In the genomic region with DNA sequence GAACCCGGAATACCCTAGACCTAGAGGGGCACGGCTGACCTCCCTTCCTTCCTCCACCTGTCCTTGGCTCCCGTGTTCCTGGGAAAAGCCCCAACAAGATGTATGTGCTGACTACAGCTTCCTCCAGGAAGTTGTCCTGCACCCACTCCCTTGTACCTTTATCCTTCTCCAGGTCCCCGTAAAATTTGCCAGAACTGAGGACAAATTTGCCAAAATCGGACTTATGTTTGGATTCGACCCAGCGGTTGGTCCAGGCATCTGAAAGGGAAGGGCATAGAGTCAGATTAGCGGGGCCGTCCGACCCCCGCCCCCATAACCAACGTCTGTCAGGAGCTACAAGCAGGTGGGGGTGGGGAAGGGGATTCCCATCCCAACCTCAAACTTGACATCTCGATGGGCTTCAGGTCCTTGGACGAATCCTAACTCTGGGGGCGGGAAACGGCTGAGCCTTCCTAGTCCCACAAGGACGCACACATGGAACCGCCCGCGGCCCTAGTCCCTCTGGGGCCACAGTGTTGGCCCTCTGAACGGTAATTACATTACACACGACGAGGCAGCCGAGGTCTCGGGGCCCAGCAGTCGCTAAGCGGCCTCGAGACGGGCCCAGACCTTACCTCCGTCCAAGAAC, we compare ENCODE assay signal across 8 mouse cellular contexts. TPM values are rescaled to one million over a fixed set of nuclear protein-coding genes. Genes with fewer than 3 reads are reported as not detected.
DNase-seq lines count a peak whose midpoint lies in the region; ATAC-seq and TF ChIP-seq lines count a peak whose summit lies in the region.

No protein-coding gene starts in this region.

- no peak for TF ChIP-seq CTCF in layer of hippocampus, adult 2 months (conservative IDR thresholded peaks at IDR 0.05)
- no peak for TF ChIP-seq CTCF in bone marrow, adult 2 months (IDR thresholded peaks at IDR 0.05; ENCODE audit: control insufficient read depth, insufficient read depth, low read length)

- peak overlapping the region; percentile 86 for H3K4me2 ChIP-seq in forebrain, embryonic 12.5 days
- H3K4me2 ChIP-seq in limb, embryonic 15.5 days: peak overlapping the region; percentile 61

- H3K9ac ChIP-seq in forebrain, embryonic 12.5 days: peak overlapping the region; percentile 96
- peak overlapping the region; percentile 92 for H3K9ac ChIP-seq in limb, embryonic 15.5 days

- peak overlapping the region; percentile 91 for H3K4me3 ChIP-seq in layer of hippocampus, adult 2 months
- peak overlapping the region; percentile 89 for H3K4me3 ChIP-seq in bone marrow, adult 2 months (replicated peaks; ENCODE audit: control insufficient read depth, low read depth, low read length)
- peak overlapping the region; percentile 96 for H3K4me3 ChIP-seq in forebrain, embryonic 12.5 days (replicated peaks)
- H3K4me3 ChIP-seq in limb, embryonic 15.5 days: peak overlapping the region; percentile 91

- peak overlapping the region; percentile 97 for H3K27ac ChIP-seq in layer of hippocampus, adult 2 months
- H3K27ac ChIP-seq in bone marrow, adult 2 months (ENCODE audit: control insufficient read depth, insufficient read depth, low read depth, low read length, poor library complexity): peak overlapping the region; percentile 90
- peak overlapping the region; percentile 82 for H3K27ac ChIP-seq in forebrain, embryonic 12.5 days
- H3K27ac ChIP-seq in limb, embryonic 15.5 days: peak overlapping the region; percentile 83

- no peak for TF ChIP-seq POLR2A in bone marrow, adult 2 months (IDR thresholded peaks at IDR 0.05; ENCODE audit: borderline replicate concordance, control insufficient read depth, low read depth, low read length)

- peaks cover 4% of the 10 kb centered on the region; the same call in 1 of the 2 replicates for H3K4me1 ChIP-seq in bone marrow, adult 2 months (ENCODE audit: control insufficient read depth, insufficient read depth, low read length)
- peaks cover 36% of the 10 kb centered on the region for H3K4me1 ChIP-seq in forebrain, embryonic 12.5 days
- peaks cover 30% of the 10 kb centered on the region for H3K4me1 ChIP-seq in limb, embryonic 15.5 days

- H3K36me3 ChIP-seq in forebrain, embryonic 12.5 days (replicated peaks): peaks cover 38% of the 10 kb centered on the region
- peaks cover 38% of the 10 kb centered on the region for H3K36me3 ChIP-seq in limb, embryonic 15.5 days

- ATAC-seq in forebrain, embryonic 12.5 days (ENCODE audit: low FRiP score): no peak
- ATAC-seq in limb, embryonic 15.5 days (ENCODE audit: insufficient number of reproducible peaks, low FRiP score, low TSS enrichment, low read depth): peak; percentile 1; the same call in 1 of the 2 replicates
- ATAC-seq in megakaryocyte progenitor cell, adult 5-6 weeks (replicated peaks; ENCODE audit: poor library complexity): no peak

- no peaks in the 10 kb centered on the region for H3K9me3 ChIP-seq in forebrain, embryonic 12.5 days
- H3K9me3 ChIP-seq in limb, embryonic 15.5 days: no peaks in the 10 kb centered on the region

- WGBS in bone marrow, adult 2 months: under 1% methylated on average over 30 of the region's 30 CpGs
- WGBS in forebrain, embryonic 12.5 days: under 1% methylated on average over 30 of the region's 30 CpGs
- under 1% methylated on average over 30 of the region's 30 CpGs for WGBS in limb, embryonic 15.5 days

- DNase-seq in layer of hippocampus, adult 2 months (ENCODE audit: low spot score in 2 of 2): no peak
- DNase-seq in layer of hippocampus, adult 9-10 months (ENCODE audit: low spot score): no peak
- DNase-seq in adrenal gland, adult (ENCODE audit: inconsistent age in 2 of 2, low spot score in 1 of 2): no peak
- DNase-seq in layer of hippocampus, adult 8-10 months (ENCODE audit: low spot score in 2 of 2): no peak

- H3K27me3 ChIP-seq in forebrain, embryonic 12.5 days: no peaks in the 10 kb centered on the region
- no peaks in the 10 kb centered on the region for H3K27me3 ChIP-seq in limb, embryonic 15.5 days

RNA-seq across cellular contexts. Expression of a gene that starts 0.5 kb away (rescaled TPM):
- total RNA-seq in layer of hippocampus, adult 2 months (2021): 100 to 1,000 TPM; 457 to 504 TPM
- 342 and 475 TPM in 2 replicates for polyA plus RNA-seq in bone marrow, adult 2 months (2011; ENCODE audit: insufficient read depth, insufficient read length, low replicate concordance, missing spikeins)
- polyA plus RNA-seq in forebrain, embryonic 12.5 days (2016; fragmentation: Nextera tagmentation; extraction: Ambion mirVana): 619 TPM in 2 replicates
- polyA plus RNA-seq in limb, embryonic 15.5 days (2015; fragmentation: Nextera tagmentation; extraction: Ambion mirVana): 1,060 and 1,089 TPM in 2 replicates
- 1,060 and 1,133 TPM in 2 replicates for total RNA-seq in megakaryocyte progenitor cell, adult 5-6 weeks (2015)
- 4,756 and 5,574 TPM in 2 replicates for total RNA-seq in megakaryocyte progenitor cell, adult 5-6 weeks (2017)
- total RNA-seq in layer of hippocampus, adult 8-10 months (2022): 100 to 1,000 TPM; 399 to 630 (median 506) TPM

RNA-seq across cellular contexts. Expression of a gene that starts 5.7 kb away (rescaled TPM):
- total RNA-seq in layer of hippocampus, adult 2 months (2021): 10 to 100 TPM; 63.4 to 75.9 TPM
- polyA plus RNA-seq in bone marrow, adult 2 months (2011; ENCODE audit: insufficient read depth, insufficient read length, low replicate concordance, missing spikeins): 169 and 222 TPM in 2 replicates
- polyA plus RNA-seq in forebrain, embryonic 12.5 days (2016; fragmentation: Nextera tagmentation; extraction: Ambion mirVana): 108 and 118 TPM in 2 replicates
- 102 and 122 TPM in 2 replicates for polyA plus RNA-seq in limb, embryonic 15.5 days (2015; fragmentation: Nextera tagmentation; extraction: Ambion mirVana)
- 30.2 and 34.4 TPM in 2 replicates for total RNA-seq in megakaryocyte progenitor cell, adult 5-6 weeks (2015)
- total RNA-seq in megakaryocyte progenitor cell, adult 5-6 weeks (2017): 26.2 and 26.3 TPM in 2 replicates
- 10 to 100 TPM; 66.4 to 76.2 (median 70.5) TPM for total RNA-seq in layer of hippocampus, adult 8-10 months (2022)

RNA-seq across cellular contexts. Expression of a gene that starts 10.6 kb away (rescaled TPM):
- total RNA-seq in layer of hippocampus, adult 2 months (2021): 10 to 100 TPM; 49.7 to 58.0 TPM
- 36.6 and 59.1 TPM in 2 replicates for polyA plus RNA-seq in bone marrow, adult 2 months (2011; ENCODE audit: insufficient read depth, insufficient read length, low replicate concordance, missing spikeins)
- 110 and 111 TPM in 2 replicates for polyA plus RNA-seq in forebrain, embryonic 12.5 days (2016; fragmentation: Nextera tagmentation; extraction: Ambion mirVana)
- 94.4 and 98.2 TPM in 2 replicates for polyA plus RNA-seq in limb, embryonic 15.5 days (2015; fragmentation: Nextera tagmentation; extraction: Ambion mirVana)
- 33.3 and 51.2 TPM in 2 replicates for total RNA-seq in megakaryocyte progenitor cell, adult 5-6 weeks (2015)
- 173 and 193 TPM in 2 replicates for total RNA-seq in megakaryocyte progenitor cell, adult 5-6 weeks (2017)
- total RNA-seq in layer of hippocampus, adult 8-10 months (2022): 10 to 100 TPM; 47.2 to 54.8 (median 52.9) TPM

RNA-seq across cellular contexts. Expression of a gene that starts 14.9 kb away (rescaled TPM):
- 10 to 100 TPM; 23.3 to 26.1 TPM for total RNA-seq in layer of hippocampus, adult 2 months (2021)
- polyA plus RNA-seq in bone marrow, adult 2 months (2011; ENCODE audit: insufficient read depth, insufficient read length, low replicate concordance, missing spikeins): 9.2 and 20.5 TPM in 2 replicates
- 43.0 and 44.8 TPM in 2 replicates for polyA plus RNA-seq in forebrain, embryonic 12.5 days (2016; fragmentation: Nextera tagmentation; extraction: Ambion mirVana)
- 44.7 and 45.6 TPM in 2 replicates for polyA plus RNA-seq in limb, embryonic 15.5 days (2015; fragmentation: Nextera tagmentation; extraction: Ambion mirVana)
- total RNA-seq in megakaryocyte progenitor cell, adult 5-6 weeks (2015): 21.4 and 21.9 TPM in 2 replicates
- 51.2 and 57.4 TPM in 2 replicates for total RNA-seq in megakaryocyte progenitor cell, adult 5-6 weeks (2017)
- 10 to 100 TPM; 21.6 to 27.7 (median 23.3) TPM for total RNA-seq in layer of hippocampus, adult 8-10 months (2022)

RNA-seq across cellular contexts. Expression of a gene that starts 23.6 kb away (rescaled TPM):
- total RNA-seq in layer of hippocampus, adult 2 months (2021): 10 to 100 TPM; 11.9 TPM
- polyA plus RNA-seq in bone marrow, adult 2 months (2011; ENCODE audit: insufficient read depth, insufficient read length, low replicate concordance, missing spikeins): 2.2 and 3.3 TPM in 2 replicates
- polyA plus RNA-seq in forebrain, embryonic 12.5 days (2016; fragmentation: Nextera tagmentation; extraction: Ambion mirVana): 5.3 and 5.6 TPM in 2 replicates
- 7.5 and 8.0 TPM in 2 replicates for polyA plus RNA-seq in limb, embryonic 15.5 days (2015; fragmentation: Nextera tagmentation; extraction: Ambion mirVana)
- total RNA-seq in megakaryocyte progenitor cell, adult 5-6 weeks (2015): 2.2 and 2.4 TPM in 2 replicates
- 1.7 and 4.0 TPM in 2 replicates for total RNA-seq in megakaryocyte progenitor cell, adult 5-6 weeks (2017)
- 10 to 100 TPM in 1 of 4 experiments, 1 to 10 TPM in 3; 8.4 to 10.5 (median 8.9) TPM for total RNA-seq in layer of hippocampus, adult 8-10 months (2022)
